Mouse (Mus musculus): ENCODE data around the gene Dhrs4. TPM values are rescaled to one million over a fixed set of nuclear protein-coding genes. Genes with fewer than 3 reads are reported as not detected.

The Dhrs4 gene
- polyA plus RNA-seq (2015; fragmentation: Illumina TruSeq; extraction: RNeasy Lipid Tissue Mini Kit (QIAGEN cat#74804); ENCODE audit: insufficient read depth, low replicate concordance) = 26.8 TPM

GRCm38 (mm10) chr14:55478651-55479599, at the start of gene Dhrs4:
Dhrs4 (plus strand) TSS chr14:55478758.

GRCm38 (mm10) chr14:55490361-55491201, 12.0 kb downstream of the Dhrs4 start, which contains the start of gene Carmil3:
Carmil3 (plus strand) TSS chr14:55490651.

GRCm38 (mm10) chr14:55510125-55510731, 31.7 kb downstream of the Dhrs4 start, which contains the start of gene Cpne6:
Cpne6 (plus strand) TSS chr14:55510445.

DNA sequence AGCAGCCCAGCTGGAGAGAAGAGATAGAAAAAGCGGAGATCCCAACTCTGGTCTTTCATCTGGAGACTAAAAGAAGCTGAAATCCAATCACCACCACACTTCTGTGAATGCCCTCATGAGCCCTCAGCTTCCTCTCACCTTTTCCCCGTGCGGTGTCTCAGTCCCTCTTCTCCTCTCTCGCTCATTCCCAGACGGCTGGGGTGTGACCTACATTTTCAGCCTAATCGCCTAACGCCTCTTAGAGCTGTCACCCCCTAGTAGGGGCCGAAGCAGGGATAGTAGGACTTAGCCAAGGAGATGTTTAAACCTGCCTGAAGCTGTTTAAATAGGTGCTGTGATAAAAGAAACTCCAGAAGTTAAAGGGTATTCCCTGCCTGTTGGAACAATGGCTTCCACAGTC, 46.2 kb downstream of the Dhrs4 start, which contains the start of gene Nrl:
Nrl (minus strand) TSS at position 197 of the 400 bp plus-strand sequence.

Other genes with a start within 250 kb of the Dhrs4 start
- gene Carmil3, start 11.9 kb downstream of the Dhrs4 start, polyA plus RNA-seq (2015; fragmentation: Illumina TruSeq; extraction: RNeasy Lipid Tissue Mini Kit (QIAGEN cat#74804); ENCODE audit: insufficient read depth, low replicate concordance) = 0.87 TPM
- gene Cpne6, start 31.7 kb downstream of the Dhrs4 start, polyA plus RNA-seq (2015; fragmentation: Illumina TruSeq; extraction: RNeasy Lipid Tissue Mini Kit (QIAGEN cat#74804); ENCODE audit: insufficient read depth, low replicate concordance) = not detected
- gene Nrl, start 46.2 kb downstream of the Dhrs4 start, polyA plus RNA-seq (2015; fragmentation: Illumina TruSeq; extraction: RNeasy Lipid Tissue Mini Kit (QIAGEN cat#74804); ENCODE audit: insufficient read depth, low replicate concordance) = not detected
- 23.0 TPM for gene Pck2, start 61.5 kb downstream of the Dhrs4 start, polyA plus RNA-seq (2015; fragmentation: Illumina TruSeq; extraction: RNeasy Lipid Tissue Mini Kit (QIAGEN cat#74804); ENCODE audit: insufficient read depth, low replicate concordance)
- 64.7 TPM for gene Dcaf11, start 81.2 kb downstream of the Dhrs4 start, polyA plus RNA-seq (2015; fragmentation: Illumina TruSeq; extraction: RNeasy Lipid Tissue Mini Kit (QIAGEN cat#74804); ENCODE audit: insufficient read depth, low replicate concordance)
- not detected for gene A730061H03Rik, start 81.6 kb downstream of the Dhrs4 start, polyA plus RNA-seq (2015; fragmentation: Illumina TruSeq; extraction: RNeasy Lipid Tissue Mini Kit (QIAGEN cat#74804); ENCODE audit: insufficient read depth, low replicate concordance)
- not detected for gene Fitm1, start 96.9 kb downstream of the Dhrs4 start, polyA plus RNA-seq (2015; fragmentation: Illumina TruSeq; extraction: RNeasy Lipid Tissue Mini Kit (QIAGEN cat#74804); ENCODE audit: insufficient read depth, low replicate concordance)
- gene Psme1, start 99.4 kb downstream of the Dhrs4 start, polyA plus RNA-seq (2015; fragmentation: Illumina TruSeq; extraction: RNeasy Lipid Tissue Mini Kit (QIAGEN cat#74804); ENCODE audit: insufficient read depth, low replicate concordance) = 474 TPM
- gene Emc9, start 106.5 kb downstream of the Dhrs4 start, polyA plus RNA-seq (2015; fragmentation: Illumina TruSeq; extraction: RNeasy Lipid Tissue Mini Kit (QIAGEN cat#74804); ENCODE audit: insufficient read depth, low replicate concordance) = 11.9 TPM
- gene Psme2, start 112.4 kb downstream of the Dhrs4 start, polyA plus RNA-seq (2015; fragmentation: Illumina TruSeq; extraction: RNeasy Lipid Tissue Mini Kit (QIAGEN cat#74804); ENCODE audit: insufficient read depth, low replicate concordance) = 451 TPM
- 67.4 TPM for gene Rnf31, start 113.0 kb downstream of the Dhrs4 start, polyA plus RNA-seq (2015; fragmentation: Illumina TruSeq; extraction: RNeasy Lipid Tissue Mini Kit (QIAGEN cat#74804); ENCODE audit: insufficient read depth, low replicate concordance)
- 106 TPM for gene Irf9, start 124.8 kb downstream of the Dhrs4 start, polyA plus RNA-seq (2015; fragmentation: Illumina TruSeq; extraction: RNeasy Lipid Tissue Mini Kit (QIAGEN cat#74804); ENCODE audit: insufficient read depth, low replicate concordance)
- 2.6 TPM for gene Rec8, start 139.3 kb downstream of the Dhrs4 start, polyA plus RNA-seq (2015; fragmentation: Illumina TruSeq; extraction: RNeasy Lipid Tissue Mini Kit (QIAGEN cat#74804); ENCODE audit: insufficient read depth, low replicate concordance)
- 21.3 TPM for gene Ipo4, start 157.2 kb downstream of the Dhrs4 start, polyA plus RNA-seq (2015; fragmentation: Illumina TruSeq; extraction: RNeasy Lipid Tissue Mini Kit (QIAGEN cat#74804); ENCODE audit: insufficient read depth, low replicate concordance)
- 1.5 TPM for gene Gm49378, start 159.1 kb downstream of the Dhrs4 start, polyA plus RNA-seq (2015; fragmentation: Illumina TruSeq; extraction: RNeasy Lipid Tissue Mini Kit (QIAGEN cat#74804); ENCODE audit: insufficient read depth, low replicate concordance)
- 57.7 TPM for gene Tm9sf1, start 165.0 kb downstream of the Dhrs4 start, polyA plus RNA-seq (2015; fragmentation: Illumina TruSeq; extraction: RNeasy Lipid Tissue Mini Kit (QIAGEN cat#74804); ENCODE audit: insufficient read depth, low replicate concordance)
- gene Tssk4, start 171.4 kb downstream of the Dhrs4 start, polyA plus RNA-seq (2015; fragmentation: Illumina TruSeq; extraction: RNeasy Lipid Tissue Mini Kit (QIAGEN cat#74804); ENCODE audit: insufficient read depth, low replicate concordance) = 1.7 TPM
- gene Mdp1, start 181.8 kb downstream of the Dhrs4 start, polyA plus RNA-seq (2015; fragmentation: Illumina TruSeq; extraction: RNeasy Lipid Tissue Mini Kit (QIAGEN cat#74804); ENCODE audit: insufficient read depth, low replicate concordance) = 71.8 TPM
- gene Gmpr2, start 193.2 kb downstream of the Dhrs4 start, polyA plus RNA-seq (2015; fragmentation: Illumina TruSeq; extraction: RNeasy Lipid Tissue Mini Kit (QIAGEN cat#74804); ENCODE audit: insufficient read depth, low replicate concordance) = 54.9 TPM
- gene Nedd8, start 193.4 kb downstream of the Dhrs4 start, polyA plus RNA-seq (2015; fragmentation: Illumina TruSeq; extraction: RNeasy Lipid Tissue Mini Kit (QIAGEN cat#74804); ENCODE audit: insufficient read depth, low replicate concordance) = 226 TPM
- 54.5 TPM for gene Tinf2, start 203.1 kb downstream of the Dhrs4 start, polyA plus RNA-seq (2015; fragmentation: Illumina TruSeq; extraction: RNeasy Lipid Tissue Mini Kit (QIAGEN cat#74804); ENCODE audit: insufficient read depth, low replicate concordance)
- gene Tgm1, start 235.2 kb downstream of the Dhrs4 start, polyA plus RNA-seq (2015; fragmentation: Illumina TruSeq; extraction: RNeasy Lipid Tissue Mini Kit (QIAGEN cat#74804); ENCODE audit: insufficient read depth, low replicate concordance) = 15.3 TPM
- gene Rabggta, start 243.5 kb downstream of the Dhrs4 start, polyA plus RNA-seq (2015; fragmentation: Illumina TruSeq; extraction: RNeasy Lipid Tissue Mini Kit (QIAGEN cat#74804); ENCODE audit: insufficient read depth, low replicate concordance) = 19.2 TPM